11 mouse cellular contexts compared by ENCODE assay signal in genomic region chr4:98726590-98727237, GRCm38 (mm10). TPM values are rescaled to one million over a fixed set of nuclear protein-coding genes. Genes with fewer than 3 reads are reported as not detected.
A peak's percentile ranks its signal among the peaks of the same experiment; 100 is the strongest.
DNase-seq lines count a peak whose midpoint lies in the region; ATAC-seq and TF ChIP-seq lines count a peak whose summit lies in the region.
"Had no signal": no experiment of that assay in that cellular context is flagged by ENCODE, and none has a peak within 500 bp of the region (broad histone marks: within the 10 kb centered on the region; RNA-seq: fewer than 3 reads in every experiment).

L1td1 (plus strand) TSS chr4:98726734.

- no peak for TF ChIP-seq CTCF in kidney, postnatal 0 days (IDR thresholded peaks at IDR 0.05; ENCODE audit: low read depth)

- WGBS in kidney, postnatal 0 days, result 18% methylated on average over 29 of the region's 29 CpGs
- WGBS in forebrain, embryonic 12.5 days, result 3% methylated on average over 29 of the region's 29 CpGs
- 6% methylated on average over 29 of the region's 29 CpGs for WGBS in limb, embryonic 15.5 days
- 13% methylated on average over 29 of the region's 29 CpGs for WGBS in stomach, embryonic 14.5 days

- 0 out of 2 replicates have a peak, but pooled peaks cover 3% of the 10 kb centered on the region for H3K4me1 ChIP-seq in kidney, postnatal 0 days (replicated peaks; ENCODE audit: insufficient read depth, low read length)
- peaks cover 16% of the 10 kb centered on the region for H3K4me1 ChIP-seq in forebrain, embryonic 12.5 days
- peaks cover 17% of the 10 kb centered on the region for H3K4me1 ChIP-seq in limb, embryonic 15.5 days
- peaks cover 6% of the 10 kb centered on the region; the same call in 1 of the 2 replicates for H3K4me1 ChIP-seq in stomach, embryonic 14.5 days (ENCODE audit: control insufficient read depth, insufficient read depth, low read length)

- 0 out of 2 replicates have a peak, but pooled peaks cover 7% of the 10 kb centered on the region for H3K27me3 ChIP-seq in kidney, postnatal 0 days (ENCODE audit: insufficient read depth, low read length)
- H3K27me3 ChIP-seq in forebrain, embryonic 12.5 days, result peaks cover 43% of the 10 kb centered on the region
- H3K27me3 ChIP-seq in limb, embryonic 15.5 days, result peaks cover 16% of the 10 kb centered on the region
- no peaks in the 10 kb centered on the region for H3K27me3 ChIP-seq in stomach, embryonic 14.5 days (ENCODE audit: control insufficient read depth, insufficient read depth, low read length)
- H3K27me3 ChIP-seq: Patski had no signal

- no peak for DNase-seq in kidney, postnatal 0 days (ENCODE audit: low spot score)
- DNase-seq in kidney, postnatal 14 days, result no peak
- no peak for DNase-seq in B cell, adult 2 months
- no peak for DNase-seq in layer of hippocampus, postnatal 25 days (ENCODE audit: extremely low spot score in 1 of 2, low spot score in 1 of 2)
- no peak for DNase-seq in kidney, adult 9 months

- H3K4me2 ChIP-seq in kidney, postnatal 0 days (ENCODE audit: low read length), result peak within 1 kb of the TSS; percentile 51
- H3K4me2 ChIP-seq in forebrain, embryonic 12.5 days, result peak within 1 kb of the TSS; percentile 63
- peak within 1 kb of the TSS; percentile 69 for H3K4me2 ChIP-seq in limb, embryonic 15.5 days
- peak within 1 kb of the TSS; percentile 68 for H3K4me2 ChIP-seq in stomach, embryonic 14.5 days (replicated peaks; ENCODE audit: low read depth, low read length)

- no peaks in the 10 kb centered on the region for H3K9me3 ChIP-seq in kidney, postnatal 0 days (replicated peaks; ENCODE audit: low read length)
- H3K9me3 ChIP-seq in forebrain, embryonic 12.5 days, result no peaks in the 10 kb centered on the region
- no peaks in the 10 kb centered on the region for H3K9me3 ChIP-seq in limb, embryonic 15.5 days
- no peaks in the 10 kb centered on the region for H3K9me3 ChIP-seq in stomach, embryonic 14.5 days (ENCODE audit: control insufficient read depth, low read depth, low read length)

- no peaks in the 10 kb centered on the region for H3K36me3 ChIP-seq in kidney, postnatal 0 days (ENCODE audit: insufficient read depth, low read length)
- no peaks in the 10 kb centered on the region for H3K36me3 ChIP-seq in forebrain, embryonic 12.5 days (replicated peaks)
- H3K36me3 ChIP-seq in limb, embryonic 15.5 days, result no peaks in the 10 kb centered on the region
- H3K36me3 ChIP-seq in stomach, embryonic 14.5 days (ENCODE audit: control insufficient read depth, insufficient read depth, low read length), result no peaks in the 10 kb centered on the region

- no peak within 1 kb of the TSS for H3K27ac ChIP-seq in kidney, postnatal 0 days
- no peak within 1 kb of the TSS for H3K27ac ChIP-seq in forebrain, embryonic 12.5 days
- H3K27ac ChIP-seq in limb, embryonic 15.5 days, result no peak within 1 kb of the TSS
- H3K27ac ChIP-seq in stomach, embryonic 14.5 days (ENCODE audit: low read length), result no peak within 1 kb of the TSS

- H3K4me3 ChIP-seq in kidney, postnatal 0 days (replicated peaks; ENCODE audit: low read depth, low read length), result peak within 1 kb of the TSS; percentile 13
- peak within 1 kb of the TSS; percentile 37 for H3K4me3 ChIP-seq in forebrain, embryonic 12.5 days (replicated peaks)
- H3K4me3 ChIP-seq in limb, embryonic 15.5 days, result peak within 1 kb of the TSS; percentile 32
- H3K4me3 ChIP-seq in stomach, embryonic 14.5 days (ENCODE audit: low read depth, low read length), result peak within 1 kb of the TSS; percentile 28
- H3K4me3 ChIP-seq: erythroblast, embryonic 14.5 days; megakaryocyte, embryonic 14.5 days had no signal

- ATAC-seq in kidney, postnatal 0 days (replicated peaks; ENCODE audit: low FRiP score, low read depth), result 0 out of 2 replicates have a peak, but pooled peaks have one; percentile 30
- no peak for ATAC-seq in forebrain, embryonic 12.5 days (ENCODE audit: low FRiP score)
- no peak for ATAC-seq in limb, embryonic 15.5 days (ENCODE audit: insufficient number of reproducible peaks, low FRiP score, low TSS enrichment, low read depth)
- peak; percentile 44; the same call in 1 of the 2 replicates for ATAC-seq in stomach, embryonic 14.5 days (ENCODE audit: insufficient number of reproducible peaks, insufficient read depth, low FRiP score, low read depth)
- ATAC-seq: Patski had no signal

- no peak within 1 kb of the TSS for H3K9ac ChIP-seq in kidney, postnatal 0 days (ENCODE audit: low read depth, low read length)
- peak within 1 kb of the TSS; percentile 40 for H3K9ac ChIP-seq in forebrain, embryonic 12.5 days
- 0 out of 2 replicates have a peak within 1 kb of the TSS, but pooled peaks have one; percentile 17 for H3K9ac ChIP-seq in limb, embryonic 15.5 days
- H3K9ac ChIP-seq in stomach, embryonic 14.5 days (replicated peaks; ENCODE audit: low read depth, low read length), result no peak within 1 kb of the TSS; the same call in 1 of the 2 replicates

RNA-seq across cellular contexts. Expression of gene L1td1, which starts in this region (rescaled TPM):
- 0.18 and 0.24 TPM in 2 replicates for polyA plus RNA-seq in kidney, postnatal 0 days (2015; fragmentation: Nextera tagmentation; extraction: Ambion mirVana)
- 0.08 TPM in 1 of 2 replicates, not detected in the other for polyA plus RNA-seq in forebrain, embryonic 12.5 days (2016; fragmentation: Nextera tagmentation; extraction: Ambion mirVana)
- polyA plus RNA-seq in limb, embryonic 15.5 days (2015; fragmentation: Nextera tagmentation; extraction: Ambion mirVana), result 0.14 and 0.29 TPM in 2 replicates
- 0.21 and 0.41 TPM in 2 replicates for polyA plus RNA-seq in stomach, embryonic 14.5 days (2014; fragmentation: Nextera tagmentation; extraction: Ambion mirVana)
- total RNA-seq in layer of hippocampus, postnatal 25 days (2021), result not detected
- polyA plus RNA-seq: erythroblast, embryonic 14.5 days; Patski had no signal

Comparison
In these comparisons a context has a peak if more than half of its experiments do, and no peak if none do; other contexts are left out.
1. Peak in ATAC-seq, H3K4me3 ChIP-seq and H3K4me2 ChIP-seq in kidney, postnatal 0 days; RNA of the gene not detected or under 1 TPM.
2. Peak in ATAC-seq, H3K4me3 ChIP-seq and H3K4me2 ChIP-seq in stomach, embryonic 14.5 days; RNA of the gene not detected or under 1 TPM.
3. H3K9ac ChIP-seq: peak in forebrain, embryonic 12.5 days (single experiment) and limb, embryonic 15.5 days (single experiment); none in kidney, postnatal 0 days (single experiment) and stomach, embryonic 14.5 days (single experiment).
4. Peak in every context shown above with its lines, with median percentiles within 50 percentile points of each other: H3K4me2 ChIP-seq and H3K4me3 ChIP-seq.